Mouse (Mus musculus): ENCODE data around the gene Gdpgp1. TPM values are rescaled to one million over a fixed set of nuclear protein-coding genes. Genes with fewer than 3 reads are reported as not detected.

Gene Gdpgp1
- polyA plus RNA-seq, 1 experiment from 2014 or later, result 4.0 TPM

DNA sequence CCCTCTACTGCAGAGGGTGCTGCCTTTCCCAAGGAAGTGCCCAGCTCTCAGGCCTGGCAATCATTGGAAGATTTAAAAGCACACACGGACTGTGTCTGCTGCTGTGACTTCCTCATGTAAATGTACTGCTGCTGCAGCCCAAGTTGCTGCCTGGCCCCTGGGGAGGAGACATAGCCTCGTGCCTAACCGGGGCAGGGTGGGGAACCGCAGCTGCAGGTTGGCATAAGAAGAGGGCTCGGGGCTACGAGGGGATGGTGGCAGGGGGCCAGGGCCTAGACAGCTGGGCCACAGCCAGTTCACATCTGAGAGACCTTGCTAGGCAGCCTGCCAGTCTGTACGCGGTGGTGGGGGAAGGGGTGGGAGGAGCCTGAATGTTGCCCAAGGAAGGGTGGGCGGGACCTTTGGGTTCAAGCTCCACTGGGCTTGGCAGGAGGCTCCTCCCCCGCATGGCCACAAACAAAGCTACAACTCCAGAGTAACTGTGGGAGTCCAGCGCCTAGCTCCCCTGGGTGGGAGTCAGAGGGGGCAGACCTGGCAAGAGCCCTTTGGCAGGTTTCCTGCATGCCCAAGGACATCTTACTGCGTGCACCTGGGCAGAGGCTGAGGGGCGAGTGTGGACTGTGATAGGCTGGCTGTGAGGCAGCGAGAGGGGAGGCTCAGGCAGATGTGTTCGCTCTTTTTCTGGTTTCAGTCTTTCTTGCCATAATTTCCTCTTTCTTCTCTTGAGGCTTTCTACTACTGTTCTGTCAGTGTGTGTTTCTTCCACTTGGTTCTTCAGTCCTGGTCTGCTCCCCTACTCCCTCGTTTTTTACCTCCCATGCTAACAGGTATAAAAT lies 40.2 kb upstream of the Gdpgp1 start:
- H3K36me3 ChIP-seq, result no peaks in the 10 kb centered on the region
- peak overlapping the region; percentile 40 for H3K4me2 ChIP-seq (replicated peaks)
- WGBS, result 12% methylated on average over 16 of the region's 16 CpGs
- peak overlapping the region; percentile 76 for H3K27ac ChIP-seq
- peak overlapping the region; percentile 19; the same call in 1 of the 2 replicates for H3K4me3 ChIP-seq
- no peaks in the 10 kb centered on the region for H3K27me3 ChIP-seq
- H3K9me3 ChIP-seq, result no peaks in the 10 kb centered on the region
- peak overlapping the region; percentile 2; the same call in 1 of the 2 replicates for H3K9ac ChIP-seq
- H3K4me1 ChIP-seq, result peaks cover 39% of the 10 kb centered on the region
- peak; percentile 74 for ATAC-seq (ENCODE audit: insufficient number of reproducible peaks, insufficient read depth, low FRiP score, low TSS enrichment)

- H3K4me1 ChIP-seq, result peaks cover 35% of the 10 kb centered on the region
- H3K36me3 ChIP-seq, result no peaks in the 10 kb centered on the region
- H3K27ac ChIP-seq, result no peak overlapping the region
- no peaks in the 10 kb centered on the region for H3K9me3 ChIP-seq
- H3K9ac ChIP-seq, result no peak overlapping the region
- WGBS, result 56% methylated on average over 13 of the region's 13 CpGs
- H3K4me3 ChIP-seq, result no peak overlapping the region
- no peak for ATAC-seq (ENCODE audit: insufficient number of reproducible peaks, insufficient read depth, low FRiP score, low TSS enrichment)
- H3K4me2 ChIP-seq (replicated peaks), result no peak overlapping the region
- no peaks in the 10 kb centered on the region for H3K27me3 ChIP-seq
These were observed 38.5 kb upstream of the Gdpgp1 start for GRCm38 (mm10) chr7:80193941-80194739.

DNA sequence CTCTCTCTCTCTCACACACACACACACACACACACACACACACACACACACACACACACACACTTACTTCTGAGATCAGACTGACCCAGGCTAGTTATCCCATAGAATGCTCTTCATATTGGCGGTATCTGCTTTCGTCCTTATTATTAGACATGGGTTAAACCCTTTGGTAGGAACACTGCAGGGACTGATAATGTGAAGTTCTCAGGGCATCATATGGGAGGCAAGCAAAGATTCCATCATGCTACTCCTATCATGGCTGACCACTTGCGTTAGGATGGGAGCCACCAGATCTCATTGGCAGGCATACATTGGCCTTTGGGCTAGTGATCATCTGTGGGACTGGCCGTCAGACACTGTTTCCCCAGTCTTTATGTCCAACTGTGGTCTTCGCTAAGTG lies 37.5 kb upstream of the Gdpgp1 start:
- WGBS, result 89% methylated on average over 5 of the region's 5 CpGs
- Histone ChIP-seq H3K9ac (no peak overlapping the region), H3K9me3 (no peaks in the 10 kb centered on the region), H3K4me3 (no peak overlapping the region), H3K27me3 (no peaks in the 10 kb centered on the region), H3K4me1 (peaks cover 39% of the 10 kb centered on the region), H3K27ac (no peak overlapping the region), H3K4me2 (replicated peaks) (no peak overlapping the region), H3K36me3 (no peaks in the 10 kb centered on the region)
- ATAC-seq (ENCODE audit: insufficient number of reproducible peaks, insufficient read depth, low FRiP score, low TSS enrichment), result no peak

DNA sequence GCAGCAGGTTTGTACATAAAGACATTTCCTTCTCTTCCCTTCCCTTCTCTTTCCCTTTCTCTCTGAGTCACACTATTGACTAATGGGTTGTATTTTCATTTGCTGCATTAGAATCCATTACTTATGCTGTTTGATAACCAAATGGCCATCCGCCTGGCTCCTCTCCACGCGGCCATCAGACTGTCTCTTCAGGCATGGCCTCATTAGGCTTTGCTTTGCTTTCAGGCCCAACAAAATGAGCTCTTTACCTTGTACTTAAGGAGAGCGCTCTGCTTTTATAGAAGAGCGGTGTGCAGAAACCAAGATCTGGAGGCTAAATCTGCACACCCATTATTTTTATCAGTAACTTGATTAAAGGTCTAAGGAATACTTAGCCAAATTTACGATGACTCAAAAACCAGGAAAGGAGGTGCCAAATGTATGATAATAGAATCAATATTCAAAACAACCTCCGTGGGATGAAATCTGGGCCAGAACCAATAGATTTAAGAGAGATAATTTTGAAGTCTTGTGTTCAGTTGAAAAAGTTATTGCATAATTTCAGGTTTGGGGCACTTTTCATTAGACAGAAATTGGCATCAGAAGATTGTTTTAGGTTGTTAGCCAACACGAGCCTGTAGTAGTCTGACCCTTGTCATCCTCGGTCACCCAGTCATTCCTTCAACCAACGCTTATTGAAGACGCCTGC lies 36.9 kb upstream of the Gdpgp1 start:
- Histone ChIP-seq H3K9ac (no peak overlapping the region), H3K27ac (no peak overlapping the region), H3K36me3 (no peaks in the 10 kb centered on the region), H3K27me3 (no peaks in the 10 kb centered on the region), H3K4me1 (peaks cover 43% of the 10 kb centered on the region), H3K4me2 (replicated peaks) (no peak overlapping the region), H3K4me3 (no peak overlapping the region), H3K9me3 (no peaks in the 10 kb centered on the region)
- ATAC-seq (ENCODE audit: insufficient number of reproducible peaks, insufficient read depth, low FRiP score, low TSS enrichment), result no peak
- 90% methylated on average over 10 of the region's 11 CpGs for WGBS

- H3K4me1 ChIP-seq, result peaks cover 35% of the 10 kb centered on the region
- peak overlapping the region; percentile 69 for H3K4me3 ChIP-seq
- peak overlapping the region; percentile 86 for H3K9ac ChIP-seq
- no peaks in the 10 kb centered on the region for H3K36me3 ChIP-seq
- H3K27me3 ChIP-seq, result no peaks in the 10 kb centered on the region
- ATAC-seq (ENCODE audit: insufficient number of reproducible peaks, insufficient read depth, low FRiP score, low TSS enrichment), result no peak
- H3K9me3 ChIP-seq, result no peaks in the 10 kb centered on the region
- H3K27ac ChIP-seq, result peak overlapping the region; percentile 96
- 12% methylated on average over 4 of the region's 4 CpGs for WGBS
- peak overlapping the region; percentile 80 for H3K4me2 ChIP-seq (replicated peaks)
These were observed 35.3 kb upstream of the Gdpgp1 start for GRCm38 (mm10) chr7:80197371-80197770.

- peak overlapping the region; percentile 86 for H3K9ac ChIP-seq
- ATAC-seq (ENCODE audit: insufficient number of reproducible peaks, insufficient read depth, low FRiP score, low TSS enrichment), result peak; percentile 93
- H3K4me1 ChIP-seq, result peaks cover 29% of the 10 kb centered on the region
- H3K9me3 ChIP-seq, result no peaks in the 10 kb centered on the region
- no peaks in the 10 kb centered on the region for H3K27me3 ChIP-seq
- WGBS, result 0% methylated on average over 70 of the region's 74 CpGs
- peak overlapping the region; percentile 96 for H3K27ac ChIP-seq
- H3K4me3 ChIP-seq, result peak overlapping the region; percentile 69
- H3K36me3 ChIP-seq, result no peaks in the 10 kb centered on the region
- H3K4me2 ChIP-seq (replicated peaks), result peak overlapping the region; percentile 80
These were observed 34.5 kb upstream of the Gdpgp1 start for GRCm38 (mm10) chr7:80197941-80198778.

DNA sequence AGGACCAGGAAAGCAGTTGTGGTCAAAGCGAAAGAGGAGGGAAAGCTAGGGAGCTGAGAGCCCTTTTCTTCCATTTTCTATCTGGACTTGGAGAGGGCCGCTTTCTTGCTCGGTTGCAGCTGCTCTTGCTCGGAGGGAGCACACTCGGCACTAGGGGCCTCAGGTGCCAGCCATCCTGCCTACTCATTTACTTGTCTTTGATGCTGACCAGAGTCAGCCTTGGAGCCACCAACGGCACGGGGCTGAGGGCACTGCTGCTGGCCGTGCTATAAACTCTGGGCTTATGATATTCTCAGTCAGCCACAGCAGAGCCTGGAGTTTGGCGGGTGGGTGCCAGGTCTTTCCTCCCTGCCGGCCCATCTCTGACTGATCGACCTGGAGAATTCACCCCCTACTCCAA lies 33.8 kb upstream of the Gdpgp1 start:
- under 1% methylated on average over 11 of the region's 11 CpGs for WGBS
- no peak; the same call in 1 of the 2 replicates for ATAC-seq (ENCODE audit: insufficient number of reproducible peaks, insufficient read depth, low FRiP score, low TSS enrichment)
- H3K36me3 ChIP-seq, result no peaks in the 10 kb centered on the region
- peak overlapping the region; percentile 80 for H3K4me2 ChIP-seq (replicated peaks)
- no peaks in the 10 kb centered on the region for H3K9me3 ChIP-seq
- H3K27ac ChIP-seq, result peak overlapping the region; percentile 96
- peak overlapping the region; percentile 69 for H3K4me3 ChIP-seq
- no peaks in the 10 kb centered on the region for H3K27me3 ChIP-seq
- peak overlapping the region; percentile 86 for H3K9ac ChIP-seq
- H3K4me1 ChIP-seq, result peaks cover 29% of the 10 kb centered on the region

DNA sequence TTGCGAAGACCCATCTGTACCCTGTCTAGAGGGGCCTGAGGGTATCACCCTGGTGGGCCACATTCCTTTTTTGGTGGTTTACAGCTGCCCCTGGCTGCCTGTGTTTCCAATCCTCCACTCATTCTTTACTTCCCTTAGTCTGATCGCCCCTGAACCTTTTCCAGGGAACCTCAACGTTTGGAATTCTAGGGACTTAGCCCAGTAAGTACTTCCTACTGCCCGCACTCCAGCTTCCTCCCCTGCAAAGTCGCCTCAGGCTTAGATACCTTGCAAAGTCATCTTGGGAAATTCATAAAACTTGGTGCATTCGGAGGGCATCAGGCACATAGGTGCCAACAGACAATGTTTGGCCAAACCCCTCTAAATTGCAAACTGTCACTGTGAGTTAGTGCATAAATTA lies 33.4 kb upstream of the Gdpgp1 start:
- Histone ChIP-seq H3K27ac (peak overlapping the region; percentile 96), H3K4me3 (peak overlapping the region; percentile 69), H3K4me1 (peaks cover 29% of the 10 kb centered on the region), H3K36me3 (no peaks in the 10 kb centered on the region), H3K9ac (peak overlapping the region; percentile 86), H3K27me3 (no peaks in the 10 kb centered on the region), H3K9me3 (no peaks in the 10 kb centered on the region), H3K4me2 (replicated peaks) (peak overlapping the region; percentile 80)
- WGBS, result 24% methylated on average over 6 of the region's 6 CpGs
- no peak for ATAC-seq (ENCODE audit: insufficient number of reproducible peaks, insufficient read depth, low FRiP score, low TSS enrichment)

DNA sequence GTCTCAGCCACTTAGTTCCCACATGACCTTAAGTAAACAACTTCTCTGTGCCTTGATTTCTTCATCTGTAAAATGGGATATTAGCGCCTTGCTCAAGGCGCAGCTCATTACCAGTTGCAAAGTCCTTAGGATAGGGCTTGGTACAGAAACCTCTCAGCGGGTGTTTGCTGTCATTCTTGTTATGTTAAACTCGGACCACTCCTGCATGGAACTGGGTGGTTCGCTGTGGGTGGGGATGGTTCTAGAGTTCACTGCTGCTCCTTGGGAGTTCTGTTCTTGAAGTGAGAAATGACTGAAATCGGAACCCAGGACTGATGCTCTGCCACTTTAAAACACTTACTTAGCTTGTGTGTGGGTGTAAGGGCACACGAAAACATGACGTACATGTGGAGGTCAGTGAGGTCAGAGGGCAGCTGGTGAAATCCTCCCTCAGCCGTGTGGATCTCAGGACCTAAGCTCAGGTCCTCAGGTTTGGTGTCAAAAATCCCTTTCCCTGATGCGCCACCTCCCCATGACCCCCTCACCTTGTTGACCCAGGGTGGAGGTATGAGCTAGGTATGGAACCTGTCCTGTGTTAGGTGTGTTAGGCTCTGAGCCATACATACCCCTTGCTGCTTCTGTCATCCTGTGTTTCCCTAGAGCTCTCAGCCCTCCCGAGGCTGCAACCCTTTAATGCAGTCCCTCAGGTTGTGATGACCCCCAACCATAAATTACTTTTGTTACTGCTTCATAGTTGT lies 32.6 kb upstream of the Gdpgp1 start:
- H3K9me3 ChIP-seq, result no peaks in the 10 kb centered on the region
- 69% methylated on average over 11 of the region's 11 CpGs for WGBS
- no peak for ATAC-seq (ENCODE audit: insufficient number of reproducible peaks, insufficient read depth, low FRiP score, low TSS enrichment)
- peak overlapping the region; percentile 80 for H3K4me2 ChIP-seq (replicated peaks)
- H3K27ac ChIP-seq, result no peak overlapping the region
- no peak overlapping the region; the same call in 1 of the 2 replicates for H3K9ac ChIP-seq
- H3K27me3 ChIP-seq, result no peaks in the 10 kb centered on the region
- H3K4me1 ChIP-seq, result peaks cover 29% of the 10 kb centered on the region
- H3K4me3 ChIP-seq, result peak overlapping the region; percentile 69; the same call in 1 of the 2 replicates
- no peaks in the 10 kb centered on the region for H3K36me3 ChIP-seq

- WGBS, result 77% methylated on average over 6 of the region's 6 CpGs
- H3K36me3 ChIP-seq, result no peaks in the 10 kb centered on the region
These were observed 32.1 kb upstream of the Gdpgp1 start for GRCm38 (mm10) chr7:80200588-80200945.

More at GRCm38 (mm10) chr7:80200588-80200945, 32.1 kb upstream of the Gdpgp1 start:
- H3K27ac ChIP-seq, result no peak overlapping the region
- no peak for ATAC-seq (ENCODE audit: insufficient number of reproducible peaks, insufficient read depth, low FRiP score, low TSS enrichment)
- H3K4me3 ChIP-seq, result no peak overlapping the region
- H3K9ac ChIP-seq, result no peak overlapping the region
- peaks cover 30% of the 10 kb centered on the region for H3K4me1 ChIP-seq
- no peaks in the 10 kb centered on the region for H3K9me3 ChIP-seq
- no peak overlapping the region for H3K4me2 ChIP-seq (replicated peaks)
- H3K27me3 ChIP-seq, result no peaks in the 10 kb centered on the region
